Mouse (Mus musculus) inflammation-experienced regulatory T-cells (primary cell): Measurements from ENCODE around the gene Tacstd2. TPM values are rescaled to one million over a fixed set of nuclear protein-coding genes. Genes with fewer than 3 reads are reported as not detected.

Experiments
- polyA plus RNA-seq, 2 experiments: library from polyadenylated mRNA; unstranded; fragments of 100-300 nt; shearing (Covaris generic); gene quantifications; one replicate each; pipeline ENCODE4 v1.2.1; 2017

The Tacstd2 gene
- under 1 TPM in 1 of 2 experiments, not detected in 1; 0.30 TPM for polyA plus RNA-seq

DNA sequence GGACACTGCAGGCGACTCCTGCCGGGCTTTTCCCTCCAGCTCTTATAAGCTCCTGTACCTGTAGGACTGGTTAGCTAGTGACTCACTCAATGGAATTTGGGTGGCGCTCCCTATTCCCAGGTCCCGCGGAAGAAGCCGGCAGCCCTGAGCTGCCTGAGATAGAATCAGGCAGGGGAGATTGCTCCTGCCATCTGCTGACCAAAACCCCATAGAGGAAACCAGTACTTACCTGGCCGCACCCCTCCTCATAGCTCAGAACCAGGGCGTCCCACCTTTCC, at the start of gene Tacstd2:
Gene Tacstd2, minus strand, starts transcription at position 20 of the 278 bp plus-strand sequence.

GRCm38 (mm10) chr6:67491755-67492154, 43.8 kb downstream of the Tacstd2 start, which contains the start of gene Il23r:
TSS of gene Il23r (minus strand) at chr6:67491855.

Other genes starting within 250 kb of the Tacstd2 start
- 1 to 10 TPM in 1 of 2 experiments, not detected in 1; 1.0 TPM for gene Il12rb2, start 159.6 kb downstream of the Tacstd2 start, polyA plus RNA-seq
- under 1 TPM; 0.12 to 0.33 TPM for gene Il23r, start 43.9 kb downstream of the Tacstd2 start, polyA plus RNA-seq